Mouse (Mus musculus): Measurements from ENCODE around the gene Cuedc2.

Gene Cuedc2

GRCm38 (mm10) chr19:46321101-46321943, 17.2 kb downstream of the Cuedc2 start:
- DNase-seq (ENCODE audit: low read depth, low spot score), result peak; percentile 57

GRCm38 (mm10) chr19:46320076-46320785, 18.3 kb downstream of the Cuedc2 start:
- DNase-seq (ENCODE audit: low read depth, low spot score), result no peak

GRCm38 (mm10) chr19:46318586-46319378, 19.7 kb downstream of the Cuedc2 start:
- peak; percentile 85 for DNase-seq (ENCODE audit: low read depth, low spot score)

GRCm38 (mm10) chr19:46318031-46318471, 20.5 kb downstream of the Cuedc2 start:
- no peak for DNase-seq (ENCODE audit: low read depth, low spot score)

- peak; percentile 55 for DNase-seq (ENCODE audit: low read depth, low spot score)
Measured at GRCm38 (mm10) chr19:46317546-46317885, 21.0 kb downstream of the Cuedc2 start.

GRCm38 (mm10) chr19:46316846-46317545, 21.5 kb downstream of the Cuedc2 start:
- DNase-seq (ENCODE audit: low read depth, low spot score), result no peak

- DNase-seq (ENCODE audit: low read depth, low spot score), result no peak
Measured at GRCm38 (mm10) chr19:46315752-46316610, 22.5 kb downstream of the Cuedc2 start.

- DNase-seq (ENCODE audit: low read depth, low spot score), result no peak
Measured at GRCm38 (mm10) chr19:46314872-46315742, 23.4 kb downstream of the Cuedc2 start.

- no peak for DNase-seq (ENCODE audit: low read depth, low spot score)
Measured at GRCm38 (mm10) chr19:46314151-46314601, 24.3 kb downstream of the Cuedc2 start.

GRCm38 (mm10) chr19:46313591-46313990, 24.9 kb downstream of the Cuedc2 start:
- no peak for DNase-seq (ENCODE audit: low read depth, low spot score)

GRCm38 (mm10) chr19:46313116-46313515, 25.4 kb downstream of the Cuedc2 start:
- DNase-seq (ENCODE audit: low read depth, low spot score), result no peak

GRCm38 (mm10) chr19:46312566-46312965, 25.9 kb downstream of the Cuedc2 start:
- DNase-seq (ENCODE audit: low read depth, low spot score), result no peak

GRCm38 (mm10) chr19:46311341-46311740, 27.2 kb downstream of the Cuedc2 start:
- no peak for DNase-seq (ENCODE audit: low read depth, low spot score)

GRCm38 (mm10) chr19:46310312-46310865, 28.1 kb downstream of the Cuedc2 start:
- no peak for DNase-seq (ENCODE audit: low read depth, low spot score)

- no peak for DNase-seq (ENCODE audit: low read depth, low spot score)
Measured at GRCm38 (mm10) chr19:46309651-46310305, 28.7 kb downstream of the Cuedc2 start.

- DNase-seq (ENCODE audit: low read depth, low spot score), result peak; percentile 93
Measured at GRCm38 (mm10) chr19:46308706-46309435, 29.6 kb downstream of the Cuedc2 start.

GRCm38 (mm10) chr19:46308303-46308702, 30.2 kb downstream of the Cuedc2 start:
- no peak for DNase-seq (ENCODE audit: low read depth, low spot score)

- DNase-seq (ENCODE audit: low read depth, low spot score), result no peak
Measured at GRCm38 (mm10) chr19:46307781-46308180, 30.7 kb downstream of the Cuedc2 start.
